In the genomic region with DNA sequence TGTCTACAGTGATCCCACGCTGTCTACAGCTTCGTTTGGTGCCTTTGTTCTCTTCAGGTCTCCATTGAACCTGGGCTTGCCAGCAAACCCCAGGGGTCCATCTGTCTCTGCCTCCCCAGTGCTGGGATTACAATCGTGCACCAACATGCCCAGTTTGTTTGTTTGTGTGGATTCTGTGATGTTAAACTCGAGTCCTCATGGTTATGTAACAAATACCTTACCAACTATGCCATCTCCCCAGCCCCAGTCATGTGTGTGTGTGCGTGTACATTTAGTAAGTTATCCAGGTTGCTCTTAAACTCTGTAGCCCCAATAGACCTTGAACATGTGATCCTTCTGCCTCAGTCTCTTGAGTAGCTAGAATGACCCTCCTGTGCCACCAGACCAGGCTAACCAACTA, we compare ENCODE assay signal across 28 mouse cellular contexts. TPM values are rescaled to one million over a fixed set of nuclear protein-coding genes. Genes with fewer than 3 reads are reported as not detected.
"Had no signal": no experiment of that assay in that cellular context is flagged by ENCODE, and none has a peak within 500 bp of the region (broad histone marks: within the 10 kb centered on the region; RNA-seq: fewer than 3 reads in every experiment).

No protein-coding gene starts in this region.

- H3K4me3 ChIP-seq: embryonic facial prominence, embryonic 10.5 days; embryonic facial prominence, embryonic 12.5 days; embryonic facial prominence, embryonic 13.5 days; embryonic facial prominence, embryonic 15.5 days; erythroblast, embryonic 14.5 days; forebrain, embryonic 10.5 days; forebrain, embryonic 12.5 days; forebrain, embryonic 13.5 days; forebrain, embryonic 15.5 days; gastrocnemius, adult 2 months; heart, adult 2 months had no signal

- H3K27me3 ChIP-seq: embryonic facial prominence, embryonic 12.5 days; embryonic facial prominence, embryonic 13.5 days; embryonic facial prominence, embryonic 15.5 days; forebrain, embryonic 12.5 days; forebrain, embryonic 13.5 days; forebrain, embryonic 15.5 days had no signal

- H3K4me1 ChIP-seq: embryonic facial prominence, embryonic 12.5 days; embryonic facial prominence, embryonic 13.5 days; embryonic facial prominence, embryonic 15.5 days; forebrain, embryonic 10.5 days; forebrain, embryonic 13.5 days; forebrain, embryonic 15.5 days had no signal

- H3K9ac ChIP-seq: embryonic facial prominence, embryonic 12.5 days; embryonic facial prominence, embryonic 13.5 days; embryonic facial prominence, embryonic 15.5 days; forebrain, embryonic 12.5 days; forebrain, embryonic 13.5 days; forebrain, embryonic 15.5 days; forebrain, postnatal 0 days had no signal

- H3K9me3 ChIP-seq: embryonic facial prominence, embryonic 10.5 days; embryonic facial prominence, embryonic 12.5 days; embryonic facial prominence, embryonic 13.5 days; embryonic facial prominence, embryonic 15.5 days; forebrain, embryonic 12.5 days; forebrain, embryonic 13.5 days; forebrain, embryonic 15.5 days had no signal

- H3K4me2 ChIP-seq: embryonic facial prominence, embryonic 12.5 days; embryonic facial prominence, embryonic 13.5 days; embryonic facial prominence, embryonic 15.5 days; forebrain, embryonic 12.5 days; forebrain, embryonic 13.5 days; forebrain, embryonic 15.5 days had no signal

- H3K36me3 ChIP-seq: embryonic facial prominence, embryonic 10.5 days; embryonic facial prominence, embryonic 12.5 days; embryonic facial prominence, embryonic 13.5 days; embryonic facial prominence, embryonic 15.5 days; forebrain, embryonic 10.5 days; forebrain, embryonic 12.5 days; forebrain, embryonic 15.5 days had no signal

- DNase-seq: cerebellum, adult 2 months; cerebellum, adult 8-10 months; cerebellum, adult 9-10 months; cerebellum, adult 9-11 months; cerebellum, postnatal 10 days; cerebellum, postnatal 14 days; cerebellum, postnatal 25 days; cerebellum, postnatal 36 days; embryo, embryonic 11 days; forebrain, postnatal 0 days; gastrocnemius, adult 2 months; gastrocnemius, postnatal 10 days; gastrocnemius, postnatal 14 days; gastrocnemius, postnatal 25 days; gastrocnemius, postnatal 36 days; heart, adult 18-20 months; heart, adult 2 months had no signal

- ATAC-seq: forebrain, embryonic 13.5 days; forebrain, embryonic 14.5 days; forebrain, embryonic 15.5 days; forebrain, embryonic 16.5 days; forebrain, postnatal 0 days had no signal

- H3K27ac ChIP-seq: embryonic facial prominence, embryonic 10.5 days; embryonic facial prominence, embryonic 12.5 days; embryonic facial prominence, embryonic 13.5 days; embryonic facial prominence, embryonic 15.5 days; forebrain, embryonic 10.5 days; forebrain, embryonic 12.5 days; forebrain, embryonic 13.5 days; forebrain, embryonic 15.5 days; gastrocnemius, adult 2 months; heart, adult 2 months had no signal

RNA-seq across cellular contexts. Expression of a gene that starts 46.0 kb away (rescaled TPM):
- polyA plus RNA-seq: erythroblast, embryonic 14.5 days had no signal
